Mouse (Mus musculus) thymus, postnatal 0 days (tissue): Measurements from ENCODE around the gene Ccdc85c. TPM values are rescaled to one million over a fixed set of nuclear protein-coding genes. Genes with fewer than 3 reads are reported as not detected.

Source experiments
- DNase-seq: peaks from one replicate; pipeline ENCODE4 v3.0.0-alpha.2; 2015; ENCODE audit warnings: low spot score
- polyA plus RNA-seq: library from polyadenylated mRNA; unstranded; fragments of >200 nt; fragmentation: Nextera tagmentation; extraction: Ambion mirVana; gene quantifications from 2 replicates; pipeline ENCODE4 v1.2.1, GENCODE M21; 2015

The Ccdc85c gene
- polyA plus RNA-seq, 1 experiment from 2014 or later: 13.6 TPM

DNA sequence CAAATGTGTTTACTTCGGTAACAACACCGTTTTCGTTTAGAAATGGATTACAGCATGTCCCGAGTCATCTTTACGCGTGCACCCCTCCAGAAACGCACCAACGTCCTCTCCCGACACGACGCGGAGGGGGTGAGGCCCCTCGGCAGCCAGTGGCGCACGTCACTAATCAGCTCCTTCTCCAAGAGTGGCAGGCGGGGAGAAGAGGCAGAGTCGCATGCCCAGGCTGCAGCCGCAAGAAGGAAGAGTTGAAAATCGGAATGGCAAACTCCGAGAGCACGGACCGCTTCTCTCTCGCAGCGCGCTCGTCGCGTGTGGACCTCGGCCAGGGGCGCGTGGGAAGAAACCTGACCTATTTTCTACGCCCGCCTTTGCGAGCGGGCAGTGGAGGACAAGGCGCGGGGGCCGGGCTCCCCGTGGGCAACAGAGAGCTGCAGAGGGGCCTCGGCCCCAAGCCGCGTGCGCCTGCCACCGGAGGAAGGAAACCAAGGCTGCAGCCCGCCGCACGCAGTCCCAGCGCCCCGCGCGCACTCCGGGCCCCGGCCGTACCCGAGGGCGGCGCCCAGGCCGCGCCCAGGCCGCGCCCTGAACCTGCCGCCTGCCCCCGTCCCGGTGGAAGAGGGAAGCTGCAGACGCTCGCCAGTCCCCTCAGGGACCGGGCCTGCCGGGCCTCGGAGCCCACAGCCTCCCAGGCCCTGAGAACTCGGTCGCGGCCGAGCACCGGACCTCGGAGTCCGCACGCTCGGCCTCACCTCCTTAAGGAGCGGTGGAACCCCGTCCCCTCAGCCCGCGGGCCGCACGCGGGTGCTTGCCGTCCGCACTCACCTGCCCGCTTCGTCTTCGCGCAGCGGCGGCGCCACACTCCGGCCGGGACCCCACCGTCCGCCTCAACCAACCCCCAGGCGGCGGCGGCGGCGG is 96.6 kb downstream of the Ccdc85c start:
- DNase-seq: peak; percentile 60

DNA sequence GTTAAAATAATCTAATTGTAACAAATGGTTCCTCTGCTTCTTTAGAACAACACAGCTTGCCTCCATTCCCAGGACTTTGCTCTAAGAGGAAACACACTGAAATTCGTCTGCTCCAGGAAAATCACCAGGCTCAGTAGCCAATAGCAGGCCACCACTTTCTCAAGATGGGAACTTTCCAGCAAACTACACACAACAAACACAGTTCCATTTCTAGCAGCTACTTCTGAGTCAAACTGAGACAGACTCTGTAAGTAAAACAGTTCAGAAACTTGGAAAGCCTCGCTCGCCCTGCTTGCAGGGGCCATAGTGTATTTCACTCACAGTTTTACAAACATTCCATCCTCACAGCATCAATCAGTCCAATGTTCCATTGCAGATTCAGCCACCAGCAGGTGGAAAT is 98.9 kb downstream of the Ccdc85c start:
- DNase-seq: no peak

DNA sequence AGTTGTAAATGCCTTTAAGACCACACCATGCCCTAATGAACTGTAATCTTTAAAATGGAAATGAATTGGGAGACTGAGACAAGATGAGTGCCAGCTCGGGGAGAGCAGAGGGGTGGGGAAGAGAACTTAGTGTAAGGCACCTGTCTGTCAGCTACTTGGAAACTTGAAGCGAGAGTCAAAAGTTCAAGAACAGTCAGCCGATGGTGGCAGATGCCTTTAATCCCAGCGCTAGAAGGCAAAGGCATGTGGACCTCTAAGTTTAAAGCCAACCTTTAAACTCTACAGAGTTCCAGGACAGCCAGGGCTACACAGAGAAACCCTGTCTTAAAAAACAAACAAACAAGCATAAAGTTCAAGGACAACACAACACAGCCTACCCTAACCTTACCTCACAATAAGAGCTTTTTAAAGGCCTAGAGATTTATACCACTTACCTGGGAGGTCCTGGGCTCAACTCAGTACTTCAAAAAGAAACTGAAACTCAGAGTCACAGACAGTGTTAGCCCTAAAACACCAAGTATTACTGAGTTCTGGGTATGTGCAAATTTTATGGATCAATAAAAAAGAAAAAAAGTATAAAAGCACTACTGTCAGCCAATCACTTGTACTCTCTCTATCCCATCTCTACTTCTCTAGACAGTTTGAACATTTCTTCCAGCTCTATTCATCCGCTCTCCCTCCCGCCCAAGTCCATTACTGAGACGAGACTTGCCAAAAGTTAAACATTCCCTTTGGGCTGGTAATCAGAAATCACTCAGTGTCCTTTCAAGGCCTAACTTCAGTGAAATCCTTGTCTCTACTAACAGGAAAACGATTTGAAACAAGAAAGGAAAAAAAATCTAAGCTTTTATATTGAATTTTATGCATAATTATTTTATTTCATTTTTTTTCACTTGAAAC is 100.4 kb downstream of the Ccdc85c start:
- DNase-seq: no peak

DNA sequence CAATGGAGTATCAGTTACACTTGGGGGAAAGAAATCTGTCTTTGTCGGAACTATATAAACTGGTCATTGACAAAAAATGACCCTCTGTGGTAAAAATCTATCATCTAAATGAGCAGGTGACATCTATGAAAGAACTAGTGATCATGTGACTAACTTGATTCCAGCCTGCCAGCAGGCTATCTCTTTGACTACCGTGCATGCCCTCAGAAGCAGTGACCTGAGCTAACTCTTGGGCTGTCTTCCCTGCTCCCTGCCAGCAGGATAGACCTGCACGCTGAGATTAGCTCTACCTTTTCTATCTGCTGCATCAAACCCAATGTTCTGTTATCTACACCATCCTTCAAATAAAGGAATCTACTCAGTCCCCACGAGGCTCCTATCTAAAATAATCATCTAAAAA is 102.6 kb downstream of the Ccdc85c start:
- no peak for DNase-seq

DNA sequence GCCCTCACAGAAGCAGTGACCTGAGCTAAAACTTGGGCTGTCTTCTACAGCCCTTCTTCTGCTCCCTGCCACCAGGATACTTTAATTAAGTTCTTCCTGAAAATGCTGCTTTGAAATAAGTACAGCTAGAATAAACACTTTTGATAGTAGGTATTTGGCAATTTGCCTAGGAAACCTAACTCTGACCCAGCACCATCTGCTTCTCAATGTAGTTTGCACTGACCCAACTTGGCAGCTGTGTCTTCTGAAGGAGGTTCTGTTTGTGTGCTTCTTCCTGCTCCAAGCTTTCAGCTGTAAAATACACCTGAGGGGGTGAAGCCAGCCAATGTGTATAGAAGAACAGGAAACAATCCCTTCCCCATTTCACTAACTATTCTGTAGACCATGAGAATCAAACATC is 103.9 kb downstream of the Ccdc85c start:
- no peak for DNase-seq

DNA sequence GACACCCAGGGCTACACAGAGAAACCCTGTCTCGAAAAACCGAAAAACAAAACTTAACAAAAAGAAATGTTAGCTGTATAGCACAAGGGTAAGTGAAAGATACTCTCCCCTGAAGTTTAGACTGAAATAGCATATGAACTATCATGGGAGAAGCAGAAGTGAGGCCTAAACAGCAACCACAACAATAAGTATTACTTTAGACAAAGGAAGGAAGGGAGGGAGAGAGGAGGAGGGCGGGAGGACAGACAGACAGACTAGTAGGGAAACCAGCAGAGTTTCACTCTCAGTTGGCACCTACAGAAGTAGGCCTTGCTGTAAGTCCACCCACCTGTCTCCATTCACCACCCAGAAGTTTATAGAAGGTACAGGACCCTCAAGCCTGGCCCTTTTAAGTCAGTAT is 104.8 kb downstream of the Ccdc85c start:
- no peak for DNase-seq

DNA sequence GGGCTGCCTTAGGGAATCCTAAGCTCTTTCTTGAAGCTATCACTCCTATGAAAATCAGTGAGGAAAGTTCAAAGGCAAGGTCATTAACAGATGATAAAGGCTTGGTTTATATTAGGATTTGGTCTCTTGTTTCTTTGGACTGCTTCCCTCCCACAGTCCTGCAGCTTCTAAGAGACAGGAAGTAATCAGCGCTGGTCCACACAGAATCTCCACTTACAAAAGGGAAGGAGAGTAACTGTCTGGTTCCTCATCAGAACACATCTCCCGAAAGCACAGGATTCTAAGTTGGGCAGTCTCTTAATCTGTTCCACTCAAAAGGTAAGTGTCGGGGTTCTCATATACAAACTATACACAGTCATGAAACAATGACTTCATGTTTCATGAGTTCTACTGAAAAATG is 106.3 kb downstream of the Ccdc85c start:
- no peak for DNase-seq

DNA sequence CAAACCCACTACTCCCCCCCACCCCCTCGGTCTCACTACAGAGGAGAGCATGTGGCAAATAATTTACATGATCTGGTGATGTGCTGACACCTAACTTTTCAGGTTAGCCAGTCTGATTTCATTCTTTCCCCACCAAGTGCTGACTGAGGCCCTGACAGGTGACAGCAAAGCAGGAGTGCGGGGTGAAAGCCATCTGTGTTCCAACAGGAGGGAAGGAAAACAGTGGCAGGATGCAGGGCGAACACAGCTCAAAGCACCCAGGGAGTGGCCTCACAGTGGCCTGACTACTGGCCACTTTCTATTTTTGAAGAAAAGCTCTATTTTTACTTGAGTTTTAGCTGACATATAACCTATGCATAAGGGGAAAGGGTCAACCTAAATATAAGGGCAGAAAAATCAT is 111.5 kb downstream of the Ccdc85c start:
- no peak for DNase-seq

DNA sequence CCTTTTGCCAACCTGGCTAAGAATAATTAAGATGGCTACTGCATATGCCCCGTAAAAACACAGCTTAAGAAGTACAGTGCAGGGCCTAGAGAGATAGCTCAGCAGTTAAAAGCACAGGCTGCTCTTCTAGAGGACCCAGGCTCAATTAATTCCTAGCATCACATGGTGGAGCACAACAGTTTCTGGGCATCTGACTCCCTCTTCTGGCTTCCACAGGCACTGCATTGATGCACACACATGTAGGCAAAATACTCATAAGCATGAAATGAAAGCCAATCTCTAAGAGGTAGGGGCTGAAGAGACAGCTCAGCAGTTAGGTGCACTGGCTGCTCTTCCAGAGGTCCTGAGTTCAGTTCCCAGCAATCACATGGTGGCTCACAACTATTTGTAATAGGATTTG is 113.2 kb downstream of the Ccdc85c start:
- peak; percentile 30 for DNase-seq

DNA sequence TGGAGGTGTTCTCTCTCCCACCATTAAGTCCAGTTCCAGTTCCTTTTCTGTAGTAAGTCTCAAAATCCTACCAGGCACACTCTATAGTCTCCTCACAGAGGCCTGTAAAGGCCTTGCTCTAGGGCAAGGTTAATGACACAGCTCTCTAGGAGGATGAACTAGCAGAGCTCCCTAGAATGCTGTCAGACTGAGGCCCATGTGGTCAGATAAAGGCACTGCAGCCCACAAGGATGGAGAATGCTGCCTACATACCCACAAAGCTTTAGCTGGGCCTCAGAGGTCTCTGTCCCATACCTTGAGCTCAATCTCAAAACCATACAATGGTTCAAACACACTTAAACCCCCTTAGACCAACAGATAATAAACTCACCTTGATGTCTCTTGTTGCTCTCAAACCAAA is 115.4 kb downstream of the Ccdc85c start:
- no peak for DNase-seq

Other genes starting within 250 kb of the Ccdc85c start
- 82.6 and 83.6 TPM in 2 replicates for gene Setd3, start 96.1 kb downstream of the Ccdc85c start, polyA plus RNA-seq
- gene Ccnk, start 95.8 kb downstream of the Ccdc85c start, polyA plus RNA-seq: 4.0 and 4.7 TPM in 2 replicates
- 0.05 TPM in 2 replicates for gene Hhipl1, start 30.8 kb upstream of the Ccdc85c start, polyA plus RNA-seq
- 0.36 TPM in 1 of 2 replicates, not detected in the other for gene Cyp46a1, start 59.0 kb upstream of the Ccdc85c start, polyA plus RNA-seq
- 3.7 and 3.9 TPM in 2 replicates for gene Eml1, start 95.5 kb upstream of the Ccdc85c start, polyA plus RNA-seq